Mouse (Mus musculus) E14TG2a.4 (cell line): ENCODE data around the gene Slc35b4.

ENCODE experiments used
- CTCF ChIP-seq: conservative IDR thresholded peaks from 2 replicates; pipeline ENCODE4 v1.5.1; 2014; ENCODE audit warnings: low read length
- NANOG ChIP-seq: IDR thresholded peaks from 2 replicates; pipeline ENCODE4 v1.6.1; 2014; ENCODE audit warnings: borderline replicate concordance, low read length, mixed read lengths
- POU5F1 ChIP-seq: IDR thresholded peaks from 2 replicates; pipeline ENCODE4 v1.6.1; 2014; ENCODE audit warnings: low read length, borderline replicate concordance

GRCm38 (mm10) chr6:34187986-34188599 lies 11.2 kb upstream of the Slc35b4 start:
- no peak for TF ChIP-seq CTCF
- no peak; the same call in 1 of the 2 replicates for TF ChIP-seq NANOG
- no peak; the same call in 1 of the 2 replicates for TF ChIP-seq POU5F1
